Mouse (Mus musculus): ENCODE measurements around the gene Foxk1. TPM values are rescaled to one million over a fixed set of nuclear protein-coding genes. Genes with fewer than 3 reads are reported as not detected.

The Foxk1 gene
- polyA plus RNA-seq, 1 experiment from 2014 or later = 5.6 TPM

DNA sequence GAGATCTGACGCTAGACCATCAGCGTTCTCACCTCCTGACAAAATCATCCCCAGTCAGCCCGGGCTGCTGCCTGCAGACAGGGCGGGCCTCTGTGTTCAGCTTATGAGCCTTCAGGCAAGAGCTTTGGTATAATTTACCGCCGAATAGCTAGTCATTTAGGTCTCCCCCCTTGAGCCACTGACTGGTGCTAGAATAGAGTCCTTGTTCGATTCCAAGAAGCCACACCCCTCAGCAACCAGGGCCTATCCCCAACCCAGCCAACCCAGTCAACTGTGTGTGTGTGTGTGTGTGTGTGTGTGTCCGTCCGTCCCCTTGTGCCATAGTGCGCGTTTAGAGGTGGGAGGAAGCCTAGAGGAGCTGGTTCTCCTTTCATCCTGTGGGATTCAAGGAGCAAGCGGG, 29.7 kb downstream of the Foxk1 start:
- H3K4me1 ChIP-seq (replicated peaks; ENCODE audit: control insufficient read depth, insufficient read depth, low read length) = peaks cover 10% of the 10 kb centered on the region
- WGBS = 70% methylated on average over 12 of the region's 12 CpGs
- DNase-seq (ENCODE audit: low spot score) = no peak

GRCm38 (mm10) chr5:142431811-142432434, 30.6 kb downstream of the Foxk1 start:
- DNase-seq (ENCODE audit: low spot score) (no peak), ATAC-seq (replicated peaks; ENCODE audit: low FRiP score, low TSS enrichment, low read depth) (no peak)
- Histone ChIP-seq H3K4me1 (replicated peaks; ENCODE audit: control insufficient read depth, insufficient read depth, low read length) (peaks cover 10% of the 10 kb centered on the region), H3K27ac (ENCODE audit: low read depth) (no peak overlapping the region), H3K36me3 (ENCODE audit: control insufficient read depth, insufficient read depth, low read length) (peaks cover 28% of the 10 kb centered on the region), H3K9me3 (ENCODE audit: control insufficient read depth, low read length) (no peaks in the 10 kb centered on the region), H3K27me3 (replicated peaks; ENCODE audit: control insufficient read depth, insufficient read depth, low read length) (no peaks in the 10 kb centered on the region), H3K4me2 (ENCODE audit: low read length) (no peak overlapping the region), H3K4me3 (ENCODE audit: low read depth, low read length) (no peak overlapping the region), H3K9ac (ENCODE audit: low read length) (no peak overlapping the region)
- WGBS = 79% methylated on average over 9 of the region's 9 CpGs

More for the DNA sequence above, 29.7 kb downstream of the Foxk1 start:
- peaks cover 19% of the 10 kb centered on the region for H3K36me3 ChIP-seq (ENCODE audit: control insufficient read depth, insufficient read depth, low read length)
- H3K27ac ChIP-seq (ENCODE audit: low read depth) = no peak overlapping the region
- no peaks in the 10 kb centered on the region for H3K27me3 ChIP-seq (replicated peaks; ENCODE audit: control insufficient read depth, insufficient read depth, low read length)
- ATAC-seq (replicated peaks; ENCODE audit: low FRiP score, low TSS enrichment, low read depth) = no peak
- no peak overlapping the region for H3K9ac ChIP-seq (ENCODE audit: low read length)
- H3K4me3 ChIP-seq (ENCODE audit: low read depth, low read length) = no peak overlapping the region
- no peak overlapping the region for H3K4me2 ChIP-seq (ENCODE audit: low read length)
- H3K9me3 ChIP-seq (ENCODE audit: control insufficient read depth, low read length) = no peaks in the 10 kb centered on the region

DNA sequence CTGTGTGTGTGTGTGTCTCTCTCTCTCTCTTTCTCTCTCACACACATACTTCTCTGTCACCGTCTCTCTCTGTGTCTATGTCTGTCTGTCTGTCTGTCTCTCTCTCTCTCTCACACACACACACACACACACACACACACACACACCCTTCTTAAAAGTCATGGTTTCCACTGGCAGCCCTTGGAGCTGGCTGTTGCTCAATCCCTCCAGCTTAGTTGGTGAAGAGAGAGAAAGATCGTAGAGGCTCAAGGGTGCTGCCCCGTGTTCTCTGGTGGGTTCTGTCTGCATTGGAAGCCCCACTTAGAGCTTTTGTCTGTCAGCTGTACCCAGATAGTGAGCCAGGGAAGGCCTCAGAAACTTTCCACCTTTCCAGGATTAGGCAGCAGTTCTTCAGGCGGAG, 31.4 kb downstream of the Foxk1 start:
- H3K4me3 ChIP-seq (ENCODE audit: low read depth, low read length) = no peak overlapping the region
- no peak overlapping the region for H3K9ac ChIP-seq (ENCODE audit: low read length)
- H3K9me3 ChIP-seq (ENCODE audit: control insufficient read depth, low read length) = no peaks in the 10 kb centered on the region
- no peak for DNase-seq (ENCODE audit: low spot score)
- H3K27me3 ChIP-seq (replicated peaks; ENCODE audit: control insufficient read depth, insufficient read depth, low read length) = no peaks in the 10 kb centered on the region
- H3K4me2 ChIP-seq (ENCODE audit: low read length) = no peak overlapping the region
- no peak overlapping the region for H3K27ac ChIP-seq (ENCODE audit: low read depth)
- peaks cover 10% of the 10 kb centered on the region for H3K4me1 ChIP-seq (replicated peaks; ENCODE audit: control insufficient read depth, insufficient read depth, low read length)
- 84% methylated on average over 4 of the region's 4 CpGs for WGBS
- ATAC-seq (replicated peaks; ENCODE audit: low FRiP score, low TSS enrichment, low read depth) = no peak
- H3K36me3 ChIP-seq (ENCODE audit: control insufficient read depth, insufficient read depth, low read length) = peaks cover 35% of the 10 kb centered on the region

- 92% methylated on average over 5 of the region's 5 CpGs for WGBS
Observed at GRCm38 (mm10) chr5:142434052-142434451, 32.8 kb downstream of the Foxk1 start.

GRCm38 (mm10) chr5:142435736-142436135, 34.4 kb downstream of the Foxk1 start:
- no peak for ATAC-seq (replicated peaks; ENCODE audit: low FRiP score, low TSS enrichment, low read depth)
- no peaks in the 10 kb centered on the region for H3K27me3 ChIP-seq (replicated peaks; ENCODE audit: control insufficient read depth, insufficient read depth, low read length)
- H3K27ac ChIP-seq (ENCODE audit: low read depth) = no peak overlapping the region
- H3K36me3 ChIP-seq (ENCODE audit: control insufficient read depth, insufficient read depth, low read length) = peaks cover 38% of the 10 kb centered on the region
- H3K4me1 ChIP-seq (replicated peaks; ENCODE audit: control insufficient read depth, insufficient read depth, low read length) = peaks cover 15% of the 10 kb centered on the region
- no peak overlapping the region for H3K9ac ChIP-seq (ENCODE audit: low read length)
- WGBS = 96% methylated on average over 15 of the region's 15 CpGs
- H3K4me3 ChIP-seq (ENCODE audit: low read depth, low read length) = no peak overlapping the region
- no peak for DNase-seq (ENCODE audit: low spot score)
- H3K9me3 ChIP-seq (ENCODE audit: control insufficient read depth, low read length) = no peaks in the 10 kb centered on the region
- no peak overlapping the region for H3K4me2 ChIP-seq (ENCODE audit: low read length)

More at GRCm38 (mm10) chr5:142434052-142434451, 32.8 kb downstream of the Foxk1 start:
- no peak overlapping the region for H3K4me3 ChIP-seq (ENCODE audit: low read depth, low read length)
- no peaks in the 10 kb centered on the region for H3K27me3 ChIP-seq (replicated peaks; ENCODE audit: control insufficient read depth, insufficient read depth, low read length)
- H3K36me3 ChIP-seq (ENCODE audit: control insufficient read depth, insufficient read depth, low read length) = peaks cover 38% of the 10 kb centered on the region
- DNase-seq (ENCODE audit: low spot score) (no peak), ATAC-seq (replicated peaks; ENCODE audit: low FRiP score, low TSS enrichment, low read depth) (no peak)
- no peaks in the 10 kb centered on the region for H3K9me3 ChIP-seq (ENCODE audit: control insufficient read depth, low read length)
- no peak overlapping the region for H3K9ac ChIP-seq (ENCODE audit: low read length)
- H3K4me2 ChIP-seq (ENCODE audit: low read length) = no peak overlapping the region
- H3K4me1 ChIP-seq (replicated peaks; ENCODE audit: control insufficient read depth, insufficient read depth, low read length) = peaks cover 6% of the 10 kb centered on the region
- no peak overlapping the region for H3K27ac ChIP-seq (ENCODE audit: low read depth)

GRCm38 (mm10) chr5:142438380-142438938, 37.2 kb downstream of the Foxk1 start:
- Histone ChIP-seq H3K9ac (ENCODE audit: low read length) (no peak overlapping the region), H3K27me3 (replicated peaks; ENCODE audit: control insufficient read depth, insufficient read depth, low read length) (no peaks in the 10 kb centered on the region), H3K4me1 (replicated peaks; ENCODE audit: control insufficient read depth, insufficient read depth, low read length) (peaks cover 25% of the 10 kb centered on the region), H3K36me3 (ENCODE audit: control insufficient read depth, insufficient read depth, low read length) (peaks cover 38% of the 10 kb centered on the region), H3K27ac (ENCODE audit: low read depth) (no peak overlapping the region), H3K9me3 (ENCODE audit: control insufficient read depth, low read length) (no peaks in the 10 kb centered on the region), H3K4me3 (ENCODE audit: low read depth, low read length) (no peak overlapping the region), H3K4me2 (ENCODE audit: low read length) (no peak overlapping the region)
- WGBS = 90% methylated on average over 16 of the region's 16 CpGs
- ATAC-seq (replicated peaks; ENCODE audit: low FRiP score, low TSS enrichment, low read depth) = no peak
- DNase-seq (ENCODE audit: low spot score) = no peak

- ATAC-seq (replicated peaks; ENCODE audit: low FRiP score, low TSS enrichment, low read depth) (peak; percentile 40), DNase-seq (ENCODE audit: low spot score) (peak; percentile 81)
- 3% methylated on average over 12 of the region's 12 CpGs for WGBS
- H3K36me3 ChIP-seq (ENCODE audit: control insufficient read depth, insufficient read depth, low read length) = peaks cover 29% of the 10 kb centered on the region
- peak overlapping the region; percentile 90 for H3K27ac ChIP-seq (ENCODE audit: low read depth)
- H3K4me3 ChIP-seq (ENCODE audit: low read depth, low read length) = peak overlapping the region; percentile 27
- H3K4me2 ChIP-seq (ENCODE audit: low read length) = peak overlapping the region; percentile 58
- no peaks in the 10 kb centered on the region for H3K9me3 ChIP-seq (ENCODE audit: control insufficient read depth, low read length)
- H3K27me3 ChIP-seq (replicated peaks; ENCODE audit: control insufficient read depth, insufficient read depth, low read length) = no peaks in the 10 kb centered on the region
- peak overlapping the region; percentile 47 for H3K9ac ChIP-seq (ENCODE audit: low read length)
- H3K4me1 ChIP-seq (replicated peaks; ENCODE audit: control insufficient read depth, insufficient read depth, low read length) = peaks cover 32% of the 10 kb centered on the region
Observed at GRCm38 (mm10) chr5:142439911-142440432, 38.7 kb downstream of the Foxk1 start.

- Histone ChIP-seq H3K9ac (ENCODE audit: low read length) (peak overlapping the region; percentile 47), H3K4me1 (replicated peaks; ENCODE audit: control insufficient read depth, insufficient read depth, low read length) (peaks cover 38% of the 10 kb centered on the region), H3K27ac (ENCODE audit: low read depth) (peak overlapping the region; percentile 90), H3K36me3 (ENCODE audit: control insufficient read depth, insufficient read depth, low read length) (peaks cover 23% of the 10 kb centered on the region), H3K27me3 (replicated peaks; ENCODE audit: control insufficient read depth, insufficient read depth, low read length) (no peaks in the 10 kb centered on the region), H3K4me3 (ENCODE audit: low read depth, low read length) (peak overlapping the region; percentile 27), H3K4me2 (ENCODE audit: low read length) (peak overlapping the region; percentile 58), H3K9me3 (ENCODE audit: control insufficient read depth, low read length) (no peaks in the 10 kb centered on the region)
- DNase-seq (ENCODE audit: low spot score) = peak; percentile 84
- peak; percentile 90 for ATAC-seq (replicated peaks; ENCODE audit: low FRiP score, low TSS enrichment, low read depth)
- WGBS = 1% methylated on average over 17 of the region's 19 CpGs
Observed at GRCm38 (mm10) chr5:142440451-142441147, 39.3 kb downstream of the Foxk1 start.
